Mouse (Mus musculus) liver, embryonic 14.5 days (tissue): Measurements from ENCODE around the gene Trim2.

Source experiments
- CTCF ChIP-seq: IDR thresholded peaks from 2 replicates; pipeline ENCODE4 v1.5.1; 2016; ENCODE audit warnings: antibody characterized with exemption, low read depth, control low read depth
- EP300 ChIP-seq: IDR thresholded peaks from 2 replicates; pipeline ENCODE4 v1.6.1; 2016; ENCODE audit warnings: antibody characterized with exemption, low read depth

- TF ChIP-seq CTCF (peak; percentile 78), EP300 (no peak)
Observed at GRCm38 (mm10) chr3:84302273-84302672, 4.4 kb downstream of the Trim2 start.
